Mouse (Mus musculus) MEL (cell line): ENCODE measurements at regions not wholly inside any gene's neighbourhood (a gene's known extent, or its start where the extent isn't known, plus 50 kb on each side); places are given as distances from the start of the nearest gene placed in this dataset.

Source experiments
- DNase-seq: peaks from one replicate; pipeline ENCODE4 v3.0.0; 2011; ENCODE audit warnings: low read depth, low spot score
- H3K27ac ChIP-seq: 2 replicates; pipeline ENCODE4 v1.5.1; 2012; ENCODE audit warnings: low read depth, mild to moderate bottlenecking, control low read depth, low read length, moderate library complexity; ENCODE audit not compliant: control insufficient read depth
- H3K27me3 ChIP-seq, 2 experiments: fragments of 150-350 bp in 1 of 2; sonication (generic) in 1 of 2; 2 replicates each; pipeline ENCODE4 v1.6.1; 2012; ENCODE audit warnings: low read length in 2 of 2, mild to moderate bottlenecking in 2 of 2, improper control_type of control experiment in 1 of 2, moderate library complexity in 1 of 2; ENCODE audit not compliant: insufficient read depth in 2 of 2, control insufficient read depth in 1 of 2
- H3K36me3 ChIP-seq, 2 experiments: 2 replicates each; pipeline ENCODE4 v1.6.1; 2012 to 2014; ENCODE audit warnings: low read length in 2 of 2, improper control_type of control experiment in 1 of 2, inconsistent platforms in 1 of 2, mild to moderate bottlenecking in 1 of 2; ENCODE audit not compliant: insufficient read depth in 2 of 2, control insufficient read depth in 1 of 2
- H3K4me1 ChIP-seq, 2 experiments: fragments of 150-350 bp in 1 of 2; sonication (generic) in 1 of 2; 2 replicates each; pipeline ENCODE4 v1.6.1; 2012; ENCODE audit warnings: low read length in 2 of 2, improper control_type of control experiment in 1 of 2, mild to moderate bottlenecking in 1 of 2; ENCODE audit not compliant: insufficient read depth in 2 of 2, control insufficient read depth in 1 of 2
- H3K4me3 ChIP-seq, 2 experiments: fragments of 150-350 bp in 1 of 2; sonication (generic) in 1 of 2; 2 replicates each; pipeline ENCODE4 v1.5.1; 2012; ENCODE audit warnings: low read depth in 2 of 2, low read length in 2 of 2, mild to moderate bottlenecking in 2 of 2, moderate library complexity in 2 of 2, control low read depth in 1 of 2, improper control_type of control experiment in 1 of 2; ENCODE audit not compliant: control insufficient read depth in 1 of 2, insufficient read depth in 1 of 2
- H3K79me2 ChIP-seq: 2 replicates; pipeline ENCODE4 v1.6.1; 2012; ENCODE audit warnings: mild to moderate bottlenecking, low read length, moderate library complexity; ENCODE audit not compliant: control insufficient read depth, poor library complexity, insufficient read depth
- H3K9ac ChIP-seq: 2 replicates; pipeline ENCODE4 v1.6.1; 2012; ENCODE audit warnings: low read depth, mild to moderate bottlenecking, control low read depth, low read length, moderate library complexity; ENCODE audit not compliant: control insufficient read depth, poor library complexity, severe bottlenecking
- H3K9me3 ChIP-seq: fragments of 150-350 bp; sonication (generic); replicated peaks from 2 replicates; pipeline ENCODE4 v1.6.1; 2012; ENCODE audit warnings: mild to moderate bottlenecking, low read length, improper control_type of control experiment, moderate library complexity; ENCODE audit not compliant: insufficient read depth
- BHLHE40 ChIP-seq: IDR thresholded peaks from 2 replicates; pipeline ENCODE4 v1.6.1; 2012; ENCODE audit warnings: low read depth, mild to moderate bottlenecking, inconsistent platforms, low read length, improper control_type of control experiment, borderline replicate concordance
- E2F4 ChIP-seq: IDR thresholded peaks from 2 replicates; pipeline ENCODE4 v1.6.1; 2011; ENCODE audit warnings: low read depth, low read length, improper control_type of control experiment, borderline replicate concordance
- ELF1 ChIP-seq: IDR thresholded peaks from 2 replicates; pipeline ENCODE4 v1.6.1; 2014; ENCODE audit warnings: low read depth, mild to moderate bottlenecking, inconsistent platforms, low read length, improper control_type of control experiment, moderate library complexity
- ETS1 ChIP-seq: IDR thresholded peaks from 2 replicates; pipeline ENCODE4 v1.6.1; 2012; ENCODE audit warnings: low read depth, mild to moderate bottlenecking, inconsistent platforms, low read length, improper control_type of control experiment, moderate library complexity
- MYC ChIP-seq: IDR thresholded peaks from 2 replicates; pipeline ENCODE4 v1.6.1; 2011; ENCODE audit warnings: low read depth, mild to moderate bottlenecking, low read length, improper control_type of control experiment, moderate library complexity
- NELFE ChIP-seq: IDR thresholded peaks from 2 replicates; pipeline ENCODE4 v1.6.1; 2011; ENCODE audit warnings: low read depth, low read length, improper control_type of control experiment
- NRF1 ChIP-seq: IDR thresholded peaks from 2 replicates; pipeline ENCODE4 v1.6.1; 2014; ENCODE audit warnings: low read depth, mild to moderate bottlenecking, inconsistent platforms, low read length, improper control_type of control experiment, moderate library complexity; ENCODE audit not compliant: poor library complexity, insufficient read depth, severe bottlenecking
- POLR2A ChIP-seq, 2 experiments: IDR thresholded peaks; 2 replicates each; pipeline ENCODE4 v1.6.1; 2011 to 2012; ENCODE audit warnings: low read length in 2 of 2, mild to moderate bottlenecking in 2 of 2, control low read depth in 1 of 2, improper control_type of control experiment in 1 of 2, low read depth in 1 of 2, moderate library complexity in 1 of 2; ENCODE audit not compliant: control insufficient read depth in 1 of 2, insufficient read depth in 1 of 2, poor library complexity in 1 of 2
- POLR2AphosphoS2 ChIP-seq: IDR thresholded peaks from 2 replicates; pipeline ENCODE4 v1.6.1; 2011; ENCODE audit warnings: low read length, improper control_type of control experiment
- RAD21 ChIP-seq: IDR thresholded peaks from 2 replicates; pipeline ENCODE4 v1.6.1; 2011; ENCODE audit warnings: mild to moderate bottlenecking, low read depth, low read length, improper control_type of control experiment
- RCOR1 ChIP-seq: IDR thresholded peaks from 2 replicates; pipeline ENCODE4 v1.6.1; 2012; ENCODE audit warnings: low read depth, mild to moderate bottlenecking, inconsistent platforms, low read length, improper control_type of control experiment
- SMC3 ChIP-seq: IDR thresholded peaks from 2 replicates; pipeline ENCODE4 v1.6.1; 2011; ENCODE audit warnings: low read depth, low read length, improper control_type of control experiment
- TBP ChIP-seq: IDR thresholded peaks from 2 replicates; pipeline ENCODE4 v1.8.0; 2011; ENCODE audit warnings: low read depth, low read length, improper control_type of control experiment
- TCF12 ChIP-seq: IDR thresholded peaks from 2 replicates; pipeline ENCODE4 v1.6.1; 2014; ENCODE audit warnings: low read depth, mild to moderate bottlenecking, inconsistent platforms, low read length, improper control_type of control experiment, moderate library complexity
- USF1 ChIP-seq: IDR thresholded peaks from 2 replicates; pipeline ENCODE4 v1.6.1; 2014; ENCODE audit warnings: low read depth, mild to moderate bottlenecking, inconsistent platforms, low read length, improper control_type of control experiment, moderate library complexity
- USF2 ChIP-seq, 2 experiments: IDR thresholded peaks; 2 replicates each; pipeline ENCODE4 v1.6.1; 2011 to 2012; ENCODE audit warnings: improper control_type of control experiment in 2 of 2, low read length in 2 of 2, borderline replicate concordance in 1 of 2, inconsistent platforms in 1 of 2, low read depth in 1 of 2, mild to moderate bottlenecking in 1 of 2; ENCODE audit not compliant: insufficient read depth in 1 of 2
- ZC3H11A ChIP-seq: IDR thresholded peaks from 2 replicates; pipeline ENCODE4 v1.6.1; 2012; ENCODE audit warnings: low read depth, mild to moderate bottlenecking, inconsistent platforms, low read length, improper control_type of control experiment
- ZMIZ1 ChIP-seq: IDR thresholded peaks from 2 replicates; pipeline ENCODE4 v1.6.1; 2012; ENCODE audit warnings: low read depth, mild to moderate bottlenecking, inconsistent platforms, low read length, improper control_type of control experiment, moderate library complexity
- ZNF384 ChIP-seq: IDR thresholded peaks from 2 replicates; pipeline ENCODE4 v1.6.1; 2012; ENCODE audit warnings: low read depth, mild to moderate bottlenecking, inconsistent platforms, low read length, improper control_type of control experiment

DNA sequence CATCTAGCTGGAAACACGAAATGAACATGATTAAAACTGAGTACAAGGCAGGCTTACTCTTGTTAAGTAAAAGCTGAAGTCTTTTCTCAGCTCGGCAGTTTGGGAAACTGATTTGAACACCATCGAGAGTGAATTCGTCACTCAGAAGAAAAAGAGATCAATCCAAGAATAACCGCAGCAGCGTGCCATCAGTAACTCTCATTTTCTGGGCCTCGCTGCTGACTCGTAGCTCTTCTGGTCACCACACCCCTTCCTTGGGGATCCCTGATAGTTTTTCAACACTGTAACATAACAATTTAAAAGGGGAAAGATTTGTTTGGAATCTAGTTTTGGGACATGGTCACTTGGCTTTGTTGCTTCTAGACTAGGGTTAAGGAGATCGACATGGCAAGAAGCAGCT is 337.0 kb downstream of the Pax3 start:
- TF ChIP-seq ETS1 (no peak), TCF12 (no peak), RAD21 (no peak), ZMIZ1 (no peak), BHLHE40 (no peak), MYC (no peak), POLR2A (IDR thresholded peaks at IDR 0.05; ENCODE audit: control insufficient read depth in 1 of 2, insufficient read depth in 1 of 2, low read depth in 1 of 2, low read length in 2 of 2, poor library complexity in 1 of 2) (no peak), ZNF384 (no peak), SMC3 (no peak)
- H3K4me1 ChIP-seq: no peaks in the 10 kb centered on the region
- H3K79me2 ChIP-seq: no peaks in the 10 kb centered on the region
- H3K27me3 ChIP-seq: no peaks in the 10 kb centered on the region
- H3K9me3 ChIP-seq: no peaks in the 10 kb centered on the region
- H3K27ac ChIP-seq: no peak overlapping the region
- H3K36me3 ChIP-seq: no peaks in the 10 kb centered on the region
- H3K4me3 ChIP-seq: no peak overlapping the region
- H3K9ac ChIP-seq: no peak overlapping the region
- no peak for DNase-seq

DNA sequence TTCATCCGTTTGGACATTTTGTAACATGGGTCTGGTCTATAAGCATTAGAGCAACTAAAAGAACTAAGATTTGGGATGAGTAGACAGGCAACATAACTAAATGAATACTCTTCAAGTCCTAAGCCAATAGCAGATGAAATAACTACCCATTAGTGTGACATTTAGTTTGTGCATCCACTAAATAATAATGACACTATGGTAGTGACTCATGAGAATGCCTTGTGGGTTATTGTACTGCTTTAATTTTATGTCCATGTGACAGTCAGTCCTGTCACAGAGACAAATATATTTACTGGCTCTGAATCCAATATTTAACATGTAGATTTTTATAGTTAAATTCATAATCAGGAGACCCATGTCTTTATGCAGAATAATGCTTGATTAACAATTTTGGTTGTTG is 339.5 kb upstream of the Epha4 start:
- Histone ChIP-seq H3K79me2 (no peaks in the 10 kb centered on the region), H3K9ac (no peak overlapping the region), H3K9me3 (no peaks in the 10 kb centered on the region), H3K4me1 (no peaks in the 10 kb centered on the region), H3K4me3 (no peak overlapping the region), H3K27ac (no peak overlapping the region), H3K27me3 (no peaks in the 10 kb centered on the region), H3K36me3 (no peaks in the 10 kb centered on the region)
- no peak for DNase-seq
- TF ChIP-seq NRF1 (no peak), ELF1 (no peak), USF2 (IDR thresholded peaks at IDR 0.05; ENCODE audit: borderline replicate concordance in 1 of 2, insufficient read depth in 1 of 2, low read depth in 1 of 2, low read length in 2 of 2) (no peak), USF1 (no peak)

DNA sequence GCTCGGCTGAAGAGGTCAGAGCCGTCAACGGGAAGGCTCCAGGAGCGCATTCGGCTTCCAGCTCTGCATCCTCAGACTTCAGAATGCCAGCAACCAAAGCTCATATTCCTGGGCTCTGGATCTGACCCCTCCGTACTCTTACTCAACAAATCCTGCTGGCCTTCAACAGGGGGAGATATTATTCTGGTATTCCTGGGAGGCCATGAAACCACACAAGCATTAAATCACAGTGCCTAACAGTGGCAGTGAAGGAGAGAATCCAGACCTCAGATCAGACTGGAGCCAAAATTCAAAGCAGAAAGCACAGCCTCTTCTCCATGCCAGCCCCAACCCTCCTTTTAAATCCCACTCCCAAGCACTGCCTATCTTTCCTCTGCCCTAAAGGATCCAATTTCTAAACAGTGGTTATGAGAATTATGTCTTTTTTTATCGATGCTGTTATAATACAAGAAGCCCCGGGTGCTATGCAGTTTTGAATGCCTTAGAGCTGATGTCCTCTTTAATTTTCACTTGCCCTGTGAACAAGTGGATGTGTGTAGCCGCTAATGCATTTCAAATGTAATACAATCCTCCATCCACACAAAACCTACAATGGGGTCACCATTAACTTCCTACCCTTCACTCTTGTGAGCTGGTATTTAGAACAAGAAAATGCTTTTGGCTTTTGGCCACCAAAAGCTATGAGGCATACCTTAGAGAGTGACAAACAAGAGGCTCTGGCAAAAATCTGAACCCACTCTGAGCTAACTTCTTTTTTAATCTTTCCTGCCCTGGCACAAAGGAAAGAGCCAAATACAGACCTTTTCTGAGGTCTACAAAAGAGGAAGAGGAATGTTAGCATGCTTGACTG is 333.1 kb upstream of the Epha4 start:
- Histone ChIP-seq H3K79me2 (no peaks in the 10 kb centered on the region), H3K36me3 (no peaks in the 10 kb centered on the region), H3K27ac (no peak overlapping the region), H3K4me1 (no peaks in the 10 kb centered on the region), H3K9me3 (no peaks in the 10 kb centered on the region), H3K4me3 (no peak overlapping the region), H3K27me3 (no peaks in the 10 kb centered on the region), H3K9ac (no peak overlapping the region)
- no peak for TF ChIP-seq ZC3H11A
- no peak for TF ChIP-seq ZMIZ1
- TF ChIP-seq TBP: no peak
- TF ChIP-seq NELFE: no peak
- no peak for TF ChIP-seq ELF1
- TF ChIP-seq POLR2AphosphoS2: no peak
- no peak for TF ChIP-seq MYC
- no peak for TF ChIP-seq RCOR1
- TF ChIP-seq POLR2A (IDR thresholded peaks at IDR 0.05; ENCODE audit: control insufficient read depth in 1 of 2, insufficient read depth in 1 of 2, low read depth in 1 of 2, low read length in 2 of 2, poor library complexity in 1 of 2): no peak
- TF ChIP-seq E2F4: no peak
- no peak for TF ChIP-seq BHLHE40
- no peak for TF ChIP-seq RAD21
- no peak for TF ChIP-seq USF2 (IDR thresholded peaks at IDR 0.05; ENCODE audit: borderline replicate concordance in 1 of 2, insufficient read depth in 1 of 2, low read depth in 1 of 2, low read length in 2 of 2)
- DNase-seq: no peak
